Mouse (Mus musculus) hindbrain, embryonic 12.5 days (tissue): ENCODE results near the gene Vsig8. TPM values are rescaled to one million over a fixed set of nuclear protein-coding genes. Genes with fewer than 3 reads are reported as not detected.

Experiments used
- ATAC-seq: fragments of 200-750 bp; cut with Nextera tagmentation; 2 replicates; pipeline ENCODE4 v1.8.0; 2017; ENCODE audit warnings: moderate TSS enrichment; ENCODE audit not compliant: low FRiP score
- H3K27ac ChIP-seq: fragments of 300-500 bp; sonication (generic); 2 replicates; pipeline ENCODE4 v1.5.1; 2016; ENCODE audit warnings: mild to moderate bottlenecking
- H3K27me3 ChIP-seq: fragments of 300-500 bp; sonication (generic); 2 replicates; pipeline ENCODE4 v1.6.1; 2016; ENCODE audit warnings: mild to moderate bottlenecking
- H3K36me3 ChIP-seq: fragments of 300-500 bp; sonication (generic); 2 replicates; pipeline ENCODE4 v1.6.1; 2016; ENCODE audit warnings: mild to moderate bottlenecking
- H3K4me1 ChIP-seq: fragments of 300-500 bp; sonication (generic); 2 replicates; pipeline ENCODE4 v1.6.1; 2016
- H3K4me2 ChIP-seq: fragments of 300-500 bp; sonication (generic); replicated peaks from 2 replicates; pipeline ENCODE4 v1.6.1; 2016; ENCODE audit warnings: mild to moderate bottlenecking
- H3K4me3 ChIP-seq: fragments of 300-500 bp; sonication (generic); 2 replicates; pipeline ENCODE4 v1.5.1; 2016; ENCODE audit warnings: mild to moderate bottlenecking
- H3K9ac ChIP-seq: fragments of 300-500 bp; sonication (generic); 2 replicates; pipeline ENCODE4 v1.6.1; 2016; ENCODE audit warnings: mild to moderate bottlenecking, moderate library complexity
- H3K9me3 ChIP-seq: fragments of 300-500 bp; sonication (generic); replicated peaks from 2 replicates; pipeline ENCODE4 v1.6.1; 2016; ENCODE audit warnings: mild to moderate bottlenecking
- WGBS: fragments of 180-500 bp; shearing (Covaris S2); methylation state at CpG from one replicate; pipeline ENCODE4 v1.1.7; 2016; 5-methylcytosine and 5-hydroxymethylcytosine counted together
- polyA plus RNA-seq: library from polyadenylated mRNA; unstranded; fragments of >200 nt; fragmentation: Nextera tagmentation; extraction: Ambion mirVana; gene quantifications from 2 replicates; pipeline ENCODE4 v1.2.1, GENCODE M21; 2016

Vsig8 gene
- polyA plus RNA-seq, 1 experiment from 2014 or later, result 0.41 TPM

- no peak overlapping the region for H3K4me2 ChIP-seq
- no peak for ATAC-seq
- peaks cover 18% of the 10 kb centered on the region for H3K4me1 ChIP-seq
- no peak overlapping the region for H3K9ac ChIP-seq
- 73% methylated on average over 4 of the region's 4 CpGs for WGBS
- no peaks in the 10 kb centered on the region for H3K9me3 ChIP-seq
- no peak overlapping the region for H3K4me3 ChIP-seq
- no peak overlapping the region for H3K27ac ChIP-seq
- H3K36me3 ChIP-seq, result no peaks in the 10 kb centered on the region
- H3K27me3 ChIP-seq, result 0 out of 2 replicates have a peak, but pooled peaks cover 7% of the 10 kb centered on the region
Measured at GRCm38 (mm10) chr1:172518013-172518412, 37.7 kb upstream of the Vsig8 start.

GRCm38 (mm10) chr1:172519644-172520043 lies 36.1 kb upstream of the Vsig8 start:
- WGBS, result 74% methylated on average over 6 of the region's 6 CpGs
- Histone ChIP-seq H3K36me3 (no peaks in the 10 kb centered on the region), H3K9ac (no peak overlapping the region), H3K9me3 (no peaks in the 10 kb centered on the region), H3K4me1 (peaks cover 15% of the 10 kb centered on the region), H3K27ac (no peak overlapping the region), H3K27me3 (0 out of 2 replicates have a peak, but pooled peaks cover 4% of the 10 kb centered on the region), H3K4me3 (no peak overlapping the region), H3K4me2 (no peak overlapping the region)
- ATAC-seq, result no peak

GRCm38 (mm10) chr1:172520576-172521440 lies 34.9 kb upstream of the Vsig8 start, which contains the start of gene Cfap45:
Gene Cfap45 (plus strand): TSS chr1:172520801.
- H3K4me3 ChIP-seq, result peak within 1 kb of the TSS; percentile 26
- H3K9me3 ChIP-seq, result no peaks in the 10 kb centered on the region
- peak; percentile 85 for ATAC-seq
- H3K36me3 ChIP-seq, result no peaks in the 10 kb centered on the region
- WGBS, result 3% methylated on average over 28 of the region's 28 CpGs
- peak within 1 kb of the TSS; percentile 20; the same call in 1 of the 2 replicates for H3K9ac ChIP-seq
- H3K27ac ChIP-seq, result no peak within 1 kb of the TSS
- H3K27me3 ChIP-seq, result 0 out of 2 replicates have a peak, but pooled peaks cover 4% of the 10 kb centered on the region
- peaks cover 22% of the 10 kb centered on the region for H3K4me1 ChIP-seq
- peak within 1 kb of the TSS; percentile 55 for H3K4me2 ChIP-seq

GRCm38 (mm10) chr1:172522524-172522923 lies 33.2 kb upstream of the Vsig8 start:
- H3K4me1 ChIP-seq, result peaks cover 19% of the 10 kb centered on the region
- H3K4me2 ChIP-seq, result no peak overlapping the region
- H3K36me3 ChIP-seq, result no peaks in the 10 kb centered on the region
- ATAC-seq, result no peak
- H3K27ac ChIP-seq, result no peak overlapping the region
- H3K27me3 ChIP-seq, result 0 out of 2 replicates have a peak, but pooled peaks cover 4% of the 10 kb centered on the region
- no peak overlapping the region for H3K4me3 ChIP-seq
- 69% methylated on average over 7 of the region's 7 CpGs for WGBS
- no peak overlapping the region for H3K9ac ChIP-seq
- H3K9me3 ChIP-seq, result no peaks in the 10 kb centered on the region

- Histone ChIP-seq H3K9me3 (no peaks in the 10 kb centered on the region), H3K9ac (no peak overlapping the region), H3K27me3 (0 out of 2 replicates have a peak, but pooled peaks cover 4% of the 10 kb centered on the region), H3K4me2 (no peak overlapping the region), H3K4me1 (peaks cover 19% of the 10 kb centered on the region), H3K4me3 (no peak overlapping the region), H3K27ac (no peak overlapping the region), H3K36me3 (no peaks in the 10 kb centered on the region)
- ATAC-seq, result no peak
- WGBS, result 66% methylated on average over 12 of the region's 12 CpGs
Measured at GRCm38 (mm10) chr1:172523699-172524101, 32.0 kb upstream of the Vsig8 start.

- Histone ChIP-seq H3K4me1 (peaks cover 19% of the 10 kb centered on the region), H3K4me3 (no peak overlapping the region), H3K4me2 (peak overlapping the region; percentile 19; the same call in 1 of the 2 replicates), H3K36me3 (no peaks in the 10 kb centered on the region), H3K27me3 (0 out of 2 replicates have a peak, but pooled peaks cover 4% of the 10 kb centered on the region), H3K9me3 (no peaks in the 10 kb centered on the region), H3K9ac (no peak overlapping the region), H3K27ac (0 out of 2 replicates have a peak overlapping the region, but pooled peaks have one; percentile 18)
- WGBS, result 40% methylated on average over 15 of the region's 15 CpGs
- no peak for ATAC-seq
Measured at GRCm38 (mm10) chr1:172525027-172525764, 30.5 kb upstream of the Vsig8 start.

- no peak overlapping the region for H3K4me3 ChIP-seq
- 71% methylated on average over 7 of the region's 7 CpGs for WGBS
- no peaks in the 10 kb centered on the region for H3K36me3 ChIP-seq
- H3K9me3 ChIP-seq, result no peaks in the 10 kb centered on the region
- no peak overlapping the region for H3K9ac ChIP-seq
- 0 out of 2 replicates have a peak, but pooled peaks cover 4% of the 10 kb centered on the region for H3K27me3 ChIP-seq
- no peak overlapping the region for H3K4me2 ChIP-seq
- no peak for ATAC-seq
- H3K4me1 ChIP-seq, result peaks cover 16% of the 10 kb centered on the region
- H3K27ac ChIP-seq, result no peak overlapping the region
Measured at GRCm38 (mm10) chr1:172525971-172526370, 29.8 kb upstream of the Vsig8 start.

- Histone ChIP-seq H3K4me3 (no peak overlapping the region), H3K27ac (no peak overlapping the region), H3K27me3 (0 out of 2 replicates have a peak, but pooled peaks cover 4% of the 10 kb centered on the region), H3K36me3 (no peaks in the 10 kb centered on the region), H3K9me3 (no peaks in the 10 kb centered on the region), H3K4me2 (no peak overlapping the region), H3K4me1 (peaks cover 12% of the 10 kb centered on the region), H3K9ac (no peak overlapping the region)
- 79% methylated on average over 23 of the region's 23 CpGs for WGBS
- no peak for ATAC-seq
Measured at GRCm38 (mm10) chr1:172526380-172527081, 29.2 kb upstream of the Vsig8 start.

GRCm38 (mm10) chr1:172527431-172527830 lies 28.3 kb upstream of the Vsig8 start:
- H3K4me3 ChIP-seq, result no peak overlapping the region
- H3K9ac ChIP-seq, result no peak overlapping the region
- H3K36me3 ChIP-seq, result no peaks in the 10 kb centered on the region
- no peak overlapping the region for H3K27ac ChIP-seq
- ATAC-seq, result no peak
- WGBS, result 94% methylated on average over 10 of the region's 10 CpGs
- H3K4me1 ChIP-seq, result peaks cover 18% of the 10 kb centered on the region
- no peaks in the 10 kb centered on the region for H3K9me3 ChIP-seq
- peaks cover 7% of the 10 kb centered on the region; the same call in 1 of the 2 replicates for H3K27me3 ChIP-seq
- H3K4me2 ChIP-seq, result no peak overlapping the region

GRCm38 (mm10) chr1:172528701-172529100 lies 27.0 kb upstream of the Vsig8 start:
- no peaks in the 10 kb centered on the region for H3K9me3 ChIP-seq
- peaks cover 7% of the 10 kb centered on the region; the same call in 1 of the 2 replicates for H3K27me3 ChIP-seq
- H3K27ac ChIP-seq, result no peak overlapping the region
- no peak overlapping the region for H3K9ac ChIP-seq
- no peak overlapping the region for H3K4me3 ChIP-seq
- WGBS, result 8% methylated on average over 7 of the region's 7 CpGs
- peak; percentile 59 for ATAC-seq
- no peaks in the 10 kb centered on the region for H3K36me3 ChIP-seq
- H3K4me2 ChIP-seq, result no peak overlapping the region
- H3K4me1 ChIP-seq, result peaks cover 22% of the 10 kb centered on the region

GRCm38 (mm10) chr1:172530544-172531220 lies 25.1 kb upstream of the Vsig8 start:
- no peaks in the 10 kb centered on the region for H3K9me3 ChIP-seq
- no peaks in the 10 kb centered on the region for H3K36me3 ChIP-seq
- WGBS, result 34% methylated on average over 8 of the region's 8 CpGs
- H3K4me2 ChIP-seq, result no peak overlapping the region
- no peak overlapping the region for H3K4me3 ChIP-seq
- no peak overlapping the region for H3K27ac ChIP-seq
- peaks cover 15% of the 10 kb centered on the region for H3K4me1 ChIP-seq
- peaks cover 12% of the 10 kb centered on the region; the same call in 1 of the 2 replicates for H3K27me3 ChIP-seq
- ATAC-seq, result no peak
- no peak overlapping the region for H3K9ac ChIP-seq
